Mouse (Mus musculus) stomach, postnatal 0 days (tissue): ENCODE data around the gene Fgf9.

Source experiments
- CTCF ChIP-seq: IDR thresholded peaks from 2 replicates; pipeline ENCODE4 v1.5.1; 2016; ENCODE audit warnings: antibody characterized with exemption, low read depth, mild to moderate bottlenecking, moderate library complexity
- EP300 ChIP-seq: optimal IDR thresholded peaks from 2 replicates; pipeline ENCODE3; 2016; ENCODE audit warnings: antibody characterized with exemption

GRCm38 (mm10) chr14:58153470-58154416 is 83.4 kb downstream of the Fgf9 start:
- TF ChIP-seq CTCF (no peak), EP300 (no peak)
